Mouse (Mus musculus) brain, embryonic 14.5 days (tissue): Measurements from ENCODE around the gene Gramd1a.

Experiments used
- CTCF ChIP-seq: fragments of 200-500 bp; IDR thresholded peaks from 2 replicates; pipeline ENCODE4 v1.5.1; 2012; ENCODE audit warnings: inconsistent platforms, mild to moderate bottlenecking, moderate library complexity, borderline replicate concordance; ENCODE audit not compliant: insufficient read depth, insufficient read length; ENCODE audit errors: extremely low read depth
- POLR2A ChIP-seq: fragments of 200-500 bp; IDR thresholded peaks from 2 replicates; pipeline ENCODE4 v1.6.1; 2012; ENCODE audit warnings: mild to moderate bottlenecking, inconsistent platforms, borderline replicate concordance; ENCODE audit not compliant: poor library complexity, insufficient read depth, insufficient read length, severe bottlenecking; ENCODE audit errors: extremely low read depth

- no peak for TF ChIP-seq CTCF
- TF ChIP-seq POLR2A = no peak
These were observed 12.7 kb upstream of the Gramd1a start for GRCm38 (mm10) chr7:31168412-31168811.
